Mouse (Mus musculus): Measurements from ENCODE around the gene Gprc5d. TPM values are rescaled to one million over a fixed set of nuclear protein-coding genes. Genes with fewer than 3 reads are reported as not detected.

Gene Gprc5d
- polyA plus RNA-seq, 1 experiment from 2014 or later, result not detected

GRCm38 (mm10) chr6:135138746-135139145 is 20.7 kb upstream of the Gprc5d start:
- H3K9me3 ChIP-seq (ENCODE audit: control insufficient read depth, low read length), result no peaks in the 10 kb centered on the region
- ATAC-seq, result no peak
- no peaks in the 10 kb centered on the region for H3K4me1 ChIP-seq (replicated peaks; ENCODE audit: control insufficient read depth, insufficient read depth, low read length)
- H3K27me3 ChIP-seq (replicated peaks; ENCODE audit: control insufficient read depth, insufficient read depth, low read length), result no peaks in the 10 kb centered on the region
- no peak overlapping the region for H3K4me3 ChIP-seq (replicated peaks; ENCODE audit: low read length)
- H3K4me2 ChIP-seq (ENCODE audit: low read length), result no peak overlapping the region
- H3K9ac ChIP-seq (replicated peaks; ENCODE audit: low read depth, low read length), result no peak overlapping the region
- no peaks in the 10 kb centered on the region for H3K36me3 ChIP-seq (ENCODE audit: control insufficient read depth, insufficient read depth)
- WGBS, result 84% methylated on average over 14 of the region's 14 CpGs
- H3K27ac ChIP-seq (ENCODE audit: low read length), result no peak overlapping the region

DNA sequence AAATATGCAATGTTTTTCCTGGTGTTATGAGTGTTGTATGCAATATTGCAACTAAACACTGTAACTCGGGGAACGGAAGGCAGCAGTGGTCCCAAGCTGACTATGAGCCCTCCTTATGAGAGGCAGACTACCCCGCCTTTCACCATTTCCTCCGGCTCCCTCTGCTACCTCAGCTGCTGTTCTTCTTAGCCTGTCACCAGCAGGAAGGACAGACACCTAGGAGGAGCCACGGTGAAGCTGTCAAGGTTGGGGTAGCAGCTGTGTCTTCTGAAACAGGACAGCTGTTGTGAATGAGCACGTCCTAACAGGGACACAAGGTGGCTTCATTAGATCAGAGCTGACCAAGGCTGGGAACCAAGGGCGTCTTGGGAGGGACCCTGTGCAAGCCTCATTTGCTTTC is 20.1 kb upstream of the Gprc5d start:
- H3K4me2 ChIP-seq (ENCODE audit: low read length), result no peak overlapping the region
- no peak overlapping the region for H3K27ac ChIP-seq (ENCODE audit: low read length)
- no peak overlapping the region for H3K4me3 ChIP-seq (replicated peaks; ENCODE audit: low read length)
- no peaks in the 10 kb centered on the region for H3K4me1 ChIP-seq (replicated peaks; ENCODE audit: control insufficient read depth, insufficient read depth, low read length)
- H3K9ac ChIP-seq (replicated peaks; ENCODE audit: low read depth, low read length), result no peak overlapping the region
- no peaks in the 10 kb centered on the region for H3K9me3 ChIP-seq (ENCODE audit: control insufficient read depth, low read length)
- WGBS, result 87% methylated on average over 7 of the region's 7 CpGs
- no peaks in the 10 kb centered on the region for H3K36me3 ChIP-seq (ENCODE audit: control insufficient read depth, insufficient read depth)
- H3K27me3 ChIP-seq (replicated peaks; ENCODE audit: control insufficient read depth, insufficient read depth, low read length), result no peaks in the 10 kb centered on the region
- no peak for ATAC-seq

DNA sequence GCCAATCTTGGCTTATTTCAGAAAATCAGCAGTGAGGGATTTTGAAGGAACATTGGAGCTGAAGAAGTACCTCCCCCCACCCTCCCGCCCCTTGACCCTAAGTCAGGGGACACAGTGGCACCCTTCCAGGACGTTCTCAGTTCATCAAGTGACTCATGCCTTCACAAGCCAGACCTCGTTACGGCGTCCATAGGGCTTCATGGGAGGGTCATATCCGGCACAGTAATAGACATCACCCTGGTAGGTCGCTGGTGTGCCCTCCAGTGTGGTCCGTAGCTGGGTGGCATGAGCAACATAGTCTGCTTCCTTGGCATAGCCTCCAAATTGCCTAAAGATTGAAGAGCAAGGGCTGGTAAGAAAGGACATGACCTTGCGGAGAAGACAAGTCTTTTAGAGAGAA is 19.7 kb upstream of the Gprc5d start:
- Histone ChIP-seq H3K4me2 (ENCODE audit: low read length) (no peak overlapping the region), H3K9me3 (ENCODE audit: control insufficient read depth, low read length) (no peaks in the 10 kb centered on the region), H3K9ac (replicated peaks; ENCODE audit: low read depth, low read length) (no peak overlapping the region), H3K4me1 (replicated peaks; ENCODE audit: control insufficient read depth, insufficient read depth, low read length) (no peaks in the 10 kb centered on the region), H3K36me3 (ENCODE audit: control insufficient read depth, insufficient read depth) (no peaks in the 10 kb centered on the region), H3K27ac (ENCODE audit: low read length) (no peak overlapping the region), H3K4me3 (replicated peaks; ENCODE audit: low read length) (no peak overlapping the region), H3K27me3 (replicated peaks; ENCODE audit: control insufficient read depth, insufficient read depth, low read length) (no peaks in the 10 kb centered on the region)
- WGBS, result 84% methylated on average over 9 of the region's 9 CpGs
- ATAC-seq, result no peak

DNA sequence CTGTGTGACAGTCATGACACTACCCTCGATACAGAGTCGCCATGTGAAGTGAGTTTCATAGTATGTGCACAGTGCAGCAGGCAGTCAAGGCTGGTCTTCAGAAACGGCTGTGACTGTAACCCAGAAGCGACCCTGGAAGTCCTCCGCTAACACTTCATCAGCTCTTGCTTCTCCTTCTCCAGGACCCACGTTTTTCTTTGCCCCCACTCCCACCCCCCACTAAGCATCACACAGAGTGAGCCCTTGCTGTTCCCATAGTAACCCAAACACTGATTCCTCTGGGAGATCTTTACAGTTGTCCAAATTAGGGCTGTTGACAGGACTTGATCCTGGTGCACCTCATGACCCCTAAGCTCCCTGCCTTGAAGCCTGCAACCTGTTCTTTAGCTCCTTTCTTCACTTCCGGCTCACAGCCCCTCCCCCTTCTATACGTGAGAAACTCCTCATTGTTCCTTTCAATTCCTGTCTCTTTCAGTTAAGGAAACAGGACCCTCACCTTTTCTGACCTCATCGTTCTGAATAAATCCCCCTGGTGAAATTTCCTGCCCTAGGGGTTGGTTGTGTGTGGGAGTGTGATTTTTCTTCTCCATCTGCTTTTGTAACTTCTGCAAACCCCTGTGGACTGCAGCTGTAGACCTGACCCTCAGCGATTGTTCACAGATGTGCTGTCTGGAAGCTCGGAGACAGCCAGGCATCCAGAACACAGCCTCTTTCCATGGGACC is 18.5 kb upstream of the Gprc5d start:
- WGBS, result 41% methylated on average over 11 of the region's 11 CpGs
- no peak overlapping the region for H3K4me2 ChIP-seq (ENCODE audit: low read length)
- no peak for ATAC-seq

GRCm38 (mm10) chr6:135135735-135136134 is 17.7 kb upstream of the Gprc5d start:
- no peaks in the 10 kb centered on the region for H3K27me3 ChIP-seq (replicated peaks; ENCODE audit: control insufficient read depth, insufficient read depth, low read length)
- H3K4me1 ChIP-seq (replicated peaks; ENCODE audit: control insufficient read depth, insufficient read depth, low read length), result no peaks in the 10 kb centered on the region
- no peaks in the 10 kb centered on the region for H3K9me3 ChIP-seq (ENCODE audit: control insufficient read depth, low read length)
- no peaks in the 10 kb centered on the region for H3K36me3 ChIP-seq (ENCODE audit: control insufficient read depth, insufficient read depth)
- H3K4me2 ChIP-seq (ENCODE audit: low read length), result no peak overlapping the region
- H3K27ac ChIP-seq (ENCODE audit: low read length), result no peak overlapping the region
- no peak overlapping the region for H3K9ac ChIP-seq (replicated peaks; ENCODE audit: low read depth, low read length)
- no peak for ATAC-seq
- no peak overlapping the region for H3K4me3 ChIP-seq (replicated peaks; ENCODE audit: low read length)
- 87% methylated on average over 4 of the region's 4 CpGs for WGBS

More for the DNA sequence above, 18.5 kb upstream of the Gprc5d start:
- Histone ChIP-seq H3K4me3 (replicated peaks; ENCODE audit: low read length) (no peak overlapping the region), H3K9me3 (ENCODE audit: control insufficient read depth, low read length) (no peaks in the 10 kb centered on the region), H3K9ac (replicated peaks; ENCODE audit: low read depth, low read length) (no peak overlapping the region), H3K27me3 (replicated peaks; ENCODE audit: control insufficient read depth, insufficient read depth, low read length) (no peaks in the 10 kb centered on the region), H3K27ac (ENCODE audit: low read length) (no peak overlapping the region), H3K4me1 (replicated peaks; ENCODE audit: control insufficient read depth, insufficient read depth, low read length) (no peaks in the 10 kb centered on the region), H3K36me3 (ENCODE audit: control insufficient read depth, insufficient read depth) (no peaks in the 10 kb centered on the region)

- Histone ChIP-seq H3K36me3 (ENCODE audit: control insufficient read depth, insufficient read depth) (no peaks in the 10 kb centered on the region), H3K4me3 (replicated peaks; ENCODE audit: low read length) (no peak overlapping the region), H3K9ac (replicated peaks; ENCODE audit: low read depth, low read length) (no peak overlapping the region), H3K4me1 (replicated peaks; ENCODE audit: control insufficient read depth, insufficient read depth, low read length) (no peaks in the 10 kb centered on the region), H3K27me3 (replicated peaks; ENCODE audit: control insufficient read depth, insufficient read depth, low read length) (no peaks in the 10 kb centered on the region), H3K9me3 (ENCODE audit: control insufficient read depth, low read length) (no peaks in the 10 kb centered on the region), H3K27ac (ENCODE audit: low read length) (no peak overlapping the region), H3K4me2 (ENCODE audit: low read length) (no peak overlapping the region)
- WGBS, result 91% methylated on average over 9 of the region's 9 CpGs
- no peak for ATAC-seq
Observed at GRCm38 (mm10) chr6:135133486-135133885, 15.4 kb upstream of the Gprc5d start.

DNA sequence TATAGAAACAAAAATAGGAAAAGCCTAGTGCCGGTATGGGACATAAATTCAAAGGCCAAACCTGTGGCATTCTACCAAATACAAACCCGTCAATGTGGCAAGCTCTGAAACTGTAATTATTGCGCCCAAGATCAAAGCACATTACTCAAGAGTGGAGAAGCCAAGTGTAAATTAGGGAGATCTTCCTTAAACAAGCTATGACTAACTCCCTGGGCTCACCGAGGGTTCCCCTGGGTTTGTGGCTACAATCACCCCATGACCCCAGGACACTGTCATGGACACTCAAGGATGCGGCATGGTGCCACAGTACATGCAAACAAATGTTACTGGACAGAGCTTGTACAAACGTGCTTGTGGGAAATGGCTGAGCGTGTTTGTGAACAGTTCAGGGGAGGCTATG is 15.0 kb upstream of the Gprc5d start:
- no peak overlapping the region for H3K9ac ChIP-seq (replicated peaks; ENCODE audit: low read depth, low read length)
- no peaks in the 10 kb centered on the region for H3K36me3 ChIP-seq (ENCODE audit: control insufficient read depth, insufficient read depth)
- H3K27ac ChIP-seq (ENCODE audit: low read length), result no peak overlapping the region
- no peaks in the 10 kb centered on the region for H3K27me3 ChIP-seq (replicated peaks; ENCODE audit: control insufficient read depth, insufficient read depth, low read length)
- 77% methylated on average over 7 of the region's 7 CpGs for WGBS
- H3K9me3 ChIP-seq (ENCODE audit: control insufficient read depth, low read length), result no peaks in the 10 kb centered on the region
- no peak overlapping the region for H3K4me2 ChIP-seq (ENCODE audit: low read length)
- no peaks in the 10 kb centered on the region for H3K4me1 ChIP-seq (replicated peaks; ENCODE audit: control insufficient read depth, insufficient read depth, low read length)
- ATAC-seq, result no peak
- H3K4me3 ChIP-seq (replicated peaks; ENCODE audit: low read length), result no peak overlapping the region

- no peak overlapping the region for H3K27ac ChIP-seq (ENCODE audit: low read length)
- H3K9me3 ChIP-seq (ENCODE audit: control insufficient read depth, low read length), result no peaks in the 10 kb centered on the region
- H3K4me3 ChIP-seq (replicated peaks; ENCODE audit: low read length), result no peak overlapping the region
- no peaks in the 10 kb centered on the region for H3K36me3 ChIP-seq (ENCODE audit: control insufficient read depth, insufficient read depth)
- H3K4me2 ChIP-seq (ENCODE audit: low read length), result no peak overlapping the region
- H3K4me1 ChIP-seq (replicated peaks; ENCODE audit: control insufficient read depth, insufficient read depth, low read length), result no peaks in the 10 kb centered on the region
- no peak for ATAC-seq
- H3K9ac ChIP-seq (replicated peaks; ENCODE audit: low read depth, low read length), result no peak overlapping the region
- 64% methylated on average over 5 of the region's 5 CpGs for WGBS
- H3K27me3 ChIP-seq (replicated peaks; ENCODE audit: control insufficient read depth, insufficient read depth, low read length), result no peaks in the 10 kb centered on the region
Observed at GRCm38 (mm10) chr6:135124755-135125380, 6.8 kb upstream of the Gprc5d start.

DNA sequence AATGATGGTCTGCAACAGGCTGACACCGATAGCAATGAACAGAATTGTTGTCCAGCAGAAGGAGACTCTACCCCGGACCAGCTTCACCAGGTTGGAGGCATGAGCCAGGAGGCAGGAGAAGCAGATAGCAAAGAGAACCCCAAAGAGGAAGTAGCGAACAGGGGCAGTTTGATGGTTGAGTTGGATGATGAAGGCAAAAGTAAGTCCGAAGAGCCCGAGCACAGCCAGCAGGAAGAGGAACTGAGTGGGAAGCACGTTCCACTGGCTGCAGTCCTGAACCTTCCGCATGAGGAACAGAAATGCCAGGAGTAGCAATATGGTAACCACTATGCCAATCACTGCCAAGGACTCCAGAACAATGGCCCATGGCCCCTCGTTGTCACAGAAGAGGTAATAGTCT is 1.6 kb downstream of the Gprc5d start:
- no peaks in the 10 kb centered on the region for H3K4me1 ChIP-seq (replicated peaks; ENCODE audit: control insufficient read depth, insufficient read depth, low read length)
- no peaks in the 10 kb centered on the region for H3K9me3 ChIP-seq (ENCODE audit: control insufficient read depth, low read length)
- H3K36me3 ChIP-seq (ENCODE audit: control insufficient read depth, insufficient read depth), result no peaks in the 10 kb centered on the region
- WGBS, result 95% methylated on average over 8 of the region's 8 CpGs
- no peak overlapping the region for H3K27ac ChIP-seq (ENCODE audit: low read length)
- ATAC-seq, result no peak
- no peak overlapping the region for H3K9ac ChIP-seq (replicated peaks; ENCODE audit: low read depth, low read length)
- no peaks in the 10 kb centered on the region for H3K27me3 ChIP-seq (replicated peaks; ENCODE audit: control insufficient read depth, insufficient read depth, low read length)
- H3K4me2 ChIP-seq (ENCODE audit: low read length), result no peak overlapping the region
- no peak overlapping the region for H3K4me3 ChIP-seq (replicated peaks; ENCODE audit: low read length)

All from forebrain, embryonic 16.5 days (tissue).